Mouse (Mus musculus) heart, postnatal 25 days (tissue): ENCODE data around the gene Dnajc7. TPM values are rescaled to one million over a fixed set of nuclear protein-coding genes. Genes with fewer than 3 reads are reported as not detected.
"Not testable (repeated sequence)": the region's sequence is repeated elsewhere in the genome, so short reads cannot be mapped to it uniquely, and the experiment has no call there.

ENCODE experiments used
- DNase-seq: peaks from one replicate; pipeline ENCODE4 v3.0.0; 2022; ENCODE audit warnings: low spot score
- intact Hi-C: fragments of 180-260 bp; cut with DNase I; formaldehyde crosslinking; loops from one replicate; pipeline ENCODE4 v1.15.1; 2025
- total RNA-seq, 2 experiments: library from RNA; stranded (reverse); gene quantifications; 2 replicates each; pipeline ENCODE4 v1.2.3; 2021

The Dnajc7 gene
- total RNA-seq, 2 experiments from 2014 or later: 121 to 124 TPM

GRCm38 (mm10) chr11:100618761-100619484, 1.0 kb downstream of the Dnajc7 start, which contains the start of gene Nkiras2:
TSS of gene Nkiras2 (plus strand) at chr11:100619244.
- intact Hi-C loops: no loop called here
- DNase-seq: no peak

- DNase-seq: no peak
- intact Hi-C loops: no loop called here
These were observed 2.5 kb downstream of the Dnajc7 start for GRCm38 (mm10) chr11:100617480-100617879.

GRCm38 (mm10) chr11:100616836-100617235, 3.1 kb downstream of the Dnajc7 start:
- intact Hi-C loops, DNase-seq: not testable (repeated sequence)

- intact Hi-C loops: no loop called here
- DNase-seq: no peak
These were observed 3.6 kb downstream of the Dnajc7 start for GRCm38 (mm10) chr11:100616332-100616731.

GRCm38 (mm10) chr11:100613241-100613640, 6.7 kb downstream of the Dnajc7 start:
- DNase-seq: no peak
- intact Hi-C loops: no loop called here

- no peak for DNase-seq
- intact Hi-C loops: no loop called here
These were observed 8.3 kb downstream of the Dnajc7 start for GRCm38 (mm10) chr11:100611627-100612026.

GRCm38 (mm10) chr11:100609997-100610680, 9.8 kb downstream of the Dnajc7 start:
- intact Hi-C loops: no loop called here
- DNase-seq: no peak

- intact Hi-C loops: no loop called here
- DNase-seq: no peak
These were observed 10.5 kb downstream of the Dnajc7 start for GRCm38 (mm10) chr11:100609355-100609996.

GRCm38 (mm10) chr11:100608796-100609195, 11.2 kb downstream of the Dnajc7 start:
- intact Hi-C loops: no loop called here
- no peak for DNase-seq

- DNase-seq: no peak
- intact Hi-C loops: no loop called here
These were observed 12.8 kb downstream of the Dnajc7 start for GRCm38 (mm10) chr11:100607121-100607520.

GRCm38 (mm10) chr11:100605451-100605850, 14.5 kb downstream of the Dnajc7 start:
- DNase-seq: no peak
- intact Hi-C loops: no loop called here

- intact Hi-C loops: no loop called here
- no peak for DNase-seq
These were observed 15.5 kb downstream of the Dnajc7 start for GRCm38 (mm10) chr11:100604321-100605005.

GRCm38 (mm10) chr11:100603813-100604212, 16.2 kb downstream of the Dnajc7 start:
- intact Hi-C loops: no loop called here
- DNase-seq: no peak

- intact Hi-C loops: no loop called here
- DNase-seq: no peak
These were observed 16.8 kb downstream of the Dnajc7 start for GRCm38 (mm10) chr11:100603155-100603554.

- DNase-seq: no peak
- intact Hi-C loops: no loop called here
These were observed 18.6 kb downstream of the Dnajc7 start for GRCm38 (mm10) chr11:100601372-100601771.

GRCm38 (mm10) chr11:100598074-100598473, 21.9 kb downstream of the Dnajc7 start:
- intact Hi-C loops: no loop called here
- DNase-seq: no peak

GRCm38 (mm10) chr11:100595533-100595932, 24.4 kb downstream of the Dnajc7 start:
- intact Hi-C loops: no loop called here
- no peak for DNase-seq

GRCm38 (mm10) chr11:100594608-100595007, 25.4 kb downstream of the Dnajc7 start:
- intact Hi-C loops: no loop called here
- no peak for DNase-seq

- DNase-seq: no peak
- intact Hi-C loops: no loop called here
These were observed 27.5 kb downstream of the Dnajc7 start for GRCm38 (mm10) chr11:100592346-100593046.

GRCm38 (mm10) chr11:100588462-100588861, 31.5 kb downstream of the Dnajc7 start:
- no peak for DNase-seq
- intact Hi-C loops: no loop called here
